Comparison of ENCODE assay signal across 22 mouse cellular contexts in the genomic region with DNA sequence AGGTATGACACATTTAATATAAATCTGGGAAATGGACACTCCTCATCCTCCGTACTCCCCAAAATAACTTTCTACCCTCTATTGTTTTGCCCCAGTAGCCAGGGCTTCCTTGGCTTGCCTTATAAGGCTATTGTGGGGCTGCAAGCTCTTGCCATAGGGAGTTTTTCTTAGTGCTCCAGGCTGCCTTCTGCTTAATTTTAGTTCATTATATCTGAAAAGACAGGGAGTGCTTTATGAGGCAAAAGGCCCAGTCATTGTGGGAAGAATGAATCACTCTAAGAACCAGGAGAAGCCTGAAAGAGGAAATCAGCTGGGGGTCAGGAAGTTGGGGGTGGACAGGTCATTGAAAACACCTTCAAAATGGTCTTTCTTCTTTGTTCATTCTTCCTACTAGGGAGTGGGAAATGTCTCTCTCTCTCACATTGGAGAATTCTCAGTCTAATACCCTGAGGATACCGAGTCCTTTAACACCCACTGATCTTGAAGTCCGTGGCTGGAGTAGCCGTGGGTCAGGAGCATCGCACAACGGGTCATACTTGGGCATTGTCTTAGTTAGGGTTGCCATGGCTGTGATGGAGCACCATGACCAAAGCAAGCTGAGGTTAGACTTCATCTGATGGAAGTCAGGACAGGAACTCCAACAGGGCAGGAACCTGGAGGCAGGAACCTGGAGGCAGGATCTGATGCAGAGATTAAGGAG.
A peak's percentile ranks its signal among the peaks of the same experiment; 100 is the strongest.
DNase-seq lines count a peak whose midpoint lies in the region; ATAC-seq lines count a peak whose summit lies in the region.
"Had no signal": no experiment of that assay in that cellular context is flagged by ENCODE, and none has a peak within 500 bp of the region (broad histone marks: within the 10 kb centered on the region; RNA-seq: fewer than 3 reads in every experiment).

No protein-coding gene starts in this region.

- 80% methylated on average over 6 of the region's 6 CpGs for WGBS in heart, embryonic 13.5 days
- WGBS in midbrain, embryonic 11.5 days, result 87% methylated on average over 6 of the region's 6 CpGs
- WGBS in midbrain, embryonic 14.5 days, result 92% methylated on average over 6 of the region's 6 CpGs
- WGBS in hindbrain, embryonic 13.5 days, result 87% methylated on average over 6 of the region's 6 CpGs

- H3K4me1 ChIP-seq in heart, embryonic 13.5 days, result peaks cover 45% of the 10 kb centered on the region
- no peaks in the 10 kb centered on the region for H3K4me1 ChIP-seq in midbrain, embryonic 11.5 days (ENCODE audit: control insufficient read depth, insufficient read depth, low read length)
- H3K4me1 ChIP-seq in midbrain, embryonic 14.5 days (ENCODE audit: control insufficient read depth, insufficient read depth, low read length), result peaks cover 4% of the 10 kb centered on the region; the same call in 1 of the 2 replicates
- H3K4me1 ChIP-seq in hindbrain, embryonic 13.5 days (replicated peaks), result peaks cover 14% of the 10 kb centered on the region

- no peaks in the 10 kb centered on the region for H3K9me3 ChIP-seq in heart, embryonic 13.5 days
- H3K9me3 ChIP-seq in midbrain, embryonic 11.5 days (ENCODE audit: control insufficient read depth, low read length), result no peaks in the 10 kb centered on the region
- no peaks in the 10 kb centered on the region for H3K9me3 ChIP-seq in midbrain, embryonic 14.5 days (ENCODE audit: control insufficient read depth, low read length)
- H3K9me3 ChIP-seq in hindbrain, embryonic 13.5 days, result no peaks in the 10 kb centered on the region
- H3K9me3 ChIP-seq: heart, embryonic 12.5 days; limb, embryonic 13.5 days; liver, embryonic 13.5 days; midbrain, embryonic 12.5 days; neural tube, embryonic 13.5 days had no signal

- H3K27me3 ChIP-seq in heart, embryonic 13.5 days (replicated peaks), result no peaks in the 10 kb centered on the region
- H3K27me3 ChIP-seq in midbrain, embryonic 11.5 days (ENCODE audit: control insufficient read depth, insufficient read depth, low read length), result no peaks in the 10 kb centered on the region
- no peaks in the 10 kb centered on the region for H3K27me3 ChIP-seq in midbrain, embryonic 14.5 days (ENCODE audit: control insufficient read depth, insufficient read depth, low read length)
- H3K27me3 ChIP-seq in hindbrain, embryonic 13.5 days, result no peaks in the 10 kb centered on the region
- H3K27me3 ChIP-seq: heart, embryonic 12.5 days; limb, embryonic 13.5 days; midbrain, embryonic 12.5 days; neural tube, embryonic 13.5 days had no signal

- H3K27ac ChIP-seq in heart, embryonic 13.5 days (replicated peaks), result 0 out of 2 replicates have a peak overlapping the region, but pooled peaks have one; percentile 1
- no peak overlapping the region for H3K27ac ChIP-seq in midbrain, embryonic 11.5 days (ENCODE audit: low read depth, low read length)
- no peak overlapping the region for H3K27ac ChIP-seq in midbrain, embryonic 14.5 days (replicated peaks; ENCODE audit: low read depth, low read length)
- no peak overlapping the region for H3K27ac ChIP-seq in hindbrain, embryonic 13.5 days
- H3K27ac ChIP-seq: hindbrain, embryonic 14.5 days; limb, embryonic 13.5 days; liver, embryonic 13.5 days; midbrain, embryonic 12.5 days; neural tube, embryonic 13.5 days had no signal

- H3K4me2 ChIP-seq in heart, embryonic 13.5 days, result no peak overlapping the region
- H3K4me2 ChIP-seq in midbrain, embryonic 11.5 days, result no peak overlapping the region
- H3K4me2 ChIP-seq in midbrain, embryonic 14.5 days (ENCODE audit: low read length), result no peak overlapping the region
- no peak overlapping the region for H3K4me2 ChIP-seq in hindbrain, embryonic 13.5 days
- H3K4me2 ChIP-seq: heart, embryonic 12.5 days; hindbrain, embryonic 14.5 days; limb, embryonic 13.5 days; liver, embryonic 13.5 days; lung, embryonic 14.5 days; midbrain, embryonic 12.5 days; neural tube, embryonic 13.5 days had no signal

- H3K9ac ChIP-seq in heart, embryonic 13.5 days, result no peak overlapping the region
- H3K9ac ChIP-seq in midbrain, embryonic 11.5 days (ENCODE audit: low read length), result no peak overlapping the region
- no peak overlapping the region for H3K9ac ChIP-seq in midbrain, embryonic 14.5 days (replicated peaks; ENCODE audit: low read length)
- H3K9ac ChIP-seq in hindbrain, embryonic 13.5 days, result no peak overlapping the region
- H3K9ac ChIP-seq: heart, embryonic 12.5 days; hindbrain, embryonic 14.5 days; limb, embryonic 13.5 days; liver, embryonic 13.5 days; lung, embryonic 14.5 days; midbrain, embryonic 12.5 days; neural tube, embryonic 13.5 days had no signal

- H3K4me3 ChIP-seq in heart, embryonic 13.5 days, result no peak overlapping the region
- no peak overlapping the region for H3K4me3 ChIP-seq in midbrain, embryonic 11.5 days (ENCODE audit: low read depth, low read length)
- no peak overlapping the region for H3K4me3 ChIP-seq in midbrain, embryonic 14.5 days (replicated peaks; ENCODE audit: low read depth, low read length)
- H3K4me3 ChIP-seq in hindbrain, embryonic 13.5 days, result no peak overlapping the region
- H3K4me3 ChIP-seq: heart, embryonic 12.5 days; limb, embryonic 13.5 days; liver, embryonic 13.5 days; midbrain, embryonic 12.5 days; neural tube, embryonic 13.5 days had no signal

- H3K36me3 ChIP-seq in heart, embryonic 13.5 days, result no peaks in the 10 kb centered on the region
- H3K36me3 ChIP-seq in midbrain, embryonic 11.5 days (ENCODE audit: control insufficient read depth, insufficient read depth, low read length), result no peaks in the 10 kb centered on the region
- no peaks in the 10 kb centered on the region for H3K36me3 ChIP-seq in midbrain, embryonic 14.5 days (ENCODE audit: control insufficient read depth, insufficient read depth, low read length)
- H3K36me3 ChIP-seq in hindbrain, embryonic 13.5 days, result no peaks in the 10 kb centered on the region
- H3K36me3 ChIP-seq: heart, embryonic 12.5 days; limb, embryonic 13.5 days; liver, embryonic 13.5 days; midbrain, embryonic 12.5 days; neural tube, embryonic 13.5 days had no signal

- ATAC-seq in heart, embryonic 13.5 days (ENCODE audit: extremely low read depth, insufficient number of reproducible peaks, low FRiP score, low TSS enrichment), result no peak
- no peak for ATAC-seq in midbrain, embryonic 11.5 days (ENCODE audit: low FRiP score)
- no peak for ATAC-seq in midbrain, embryonic 14.5 days (ENCODE audit: low FRiP score, low TSS enrichment)
- 0 out of 2 replicates have a peak, but pooled peaks have one; percentile 23 for ATAC-seq in common myeloid progenitor, adult 5-6 weeks (replicated peaks; ENCODE audit: low read depth, poor library complexity, severe bottlenecking)
- no peak for ATAC-seq in megakaryocyte, adult 5-6 weeks (ENCODE audit: poor library complexity, severe bottlenecking)
- no peak for ATAC-seq in hindbrain, embryonic 13.5 days (ENCODE audit: low FRiP score)

- DNase-seq in heart, adult 9 months (ENCODE audit: low spot score in 2 of 2), result no peak
- DNase-seq in midbrain, embryonic 11.5 days (ENCODE audit: low spot score, missing footprints), result peak; percentile 64
- no peak for DNase-seq in midbrain, embryonic 14.5 days
- DNase-seq: adrenal gland, postnatal 25 days; cerebellum, adult 18-20 months; cerebellum, postnatal 25 days; kidney, adult 8-10 months; kidney, postnatal 36 days; liver, embryonic 13.5 days; lung, embryonic 14.5 days; lung, postnatal 4 days; spleen, adult 18-20 months; thymus, adult 18-20 months had no signal
